Mouse (Mus musculus) mouse embryonic stem cell (cell line): ENCODE measurements around the gene Uaca.

Experiments used
- in situ Hi-C, 2 experiments: fragments of 300-500 bp; cut with MboI; formaldehyde crosslinking; loops; 1 replicate in 1 of 2; 3 replicates in 1 of 2; pipeline ENCODE4 v1.14.3; 2019 to 2020; ENCODE audit warnings: low sequenced_read_pairs in 2 of 2, low pct_unique_long_range_greater_than_20kb in 1 of 2, mixed read lengths in 1 of 2; ENCODE audit not compliant: unreplicated experiment in 1 of 2

Uaca gene

DNA sequence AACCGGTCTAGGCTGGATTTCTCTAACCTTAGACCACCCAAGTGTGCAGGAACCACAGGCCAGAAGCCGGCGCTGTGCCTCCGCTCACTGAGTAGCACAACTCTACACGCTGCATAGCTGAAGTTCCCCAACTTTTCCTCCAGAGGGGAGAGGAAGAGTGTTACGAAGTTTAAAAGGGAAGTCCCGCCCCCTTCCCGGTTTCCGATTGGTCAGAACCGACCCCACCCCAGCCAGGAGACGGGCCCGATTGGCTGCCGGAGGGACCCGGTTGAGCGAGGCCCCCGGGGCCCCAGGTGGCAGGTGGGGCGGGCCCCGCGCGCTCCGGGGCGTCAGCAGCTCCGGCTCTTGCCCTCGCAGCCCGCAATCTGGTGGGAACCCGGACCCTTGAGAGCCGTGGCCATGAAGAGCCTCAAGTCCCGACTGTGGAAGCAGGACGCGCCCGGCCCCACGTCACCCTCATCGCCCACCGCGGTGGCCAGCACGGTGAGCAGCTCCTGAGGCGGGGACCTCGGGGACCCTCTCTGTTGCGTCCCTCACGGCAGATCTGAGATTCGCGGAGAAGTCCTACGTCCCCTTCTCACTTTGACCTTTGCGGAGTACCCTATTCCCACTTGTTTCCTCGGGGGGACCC, at the start of gene Uaca:
Uaca (plus strand) TSS at position 333 of the 631 bp plus-strand sequence.
- in situ Hi-C loops = no loop called here

DNA sequence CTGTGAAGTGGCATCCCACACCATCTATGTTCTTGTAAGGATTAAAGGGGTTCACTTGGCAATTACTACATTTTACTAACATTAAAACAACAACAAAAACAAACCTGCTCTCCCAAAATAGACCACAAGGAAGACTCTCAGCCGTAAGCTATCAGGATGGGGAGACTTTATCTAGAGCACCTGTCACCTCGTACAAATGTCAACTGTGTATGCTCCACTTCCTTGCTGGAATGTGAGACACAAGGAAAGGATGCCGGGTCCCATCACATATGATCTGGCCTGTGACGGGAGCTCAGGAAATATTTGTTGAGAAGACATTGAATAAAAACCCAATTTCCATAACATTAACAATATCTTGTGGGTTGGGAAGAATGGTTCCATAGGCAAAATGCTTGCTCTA, 49.4 kb upstream of the Uaca start:
- in situ Hi-C loops = no loop called here

- in situ Hi-C loops = no loop called here
These were observed 47.8 kb upstream of the Uaca start for GRCm38 (mm10) chr9:60746561-60746960.

- in situ Hi-C loops = no loop called here
These were observed 46.7 kb upstream of the Uaca start for GRCm38 (mm10) chr9:60747672-60748071.

DNA sequence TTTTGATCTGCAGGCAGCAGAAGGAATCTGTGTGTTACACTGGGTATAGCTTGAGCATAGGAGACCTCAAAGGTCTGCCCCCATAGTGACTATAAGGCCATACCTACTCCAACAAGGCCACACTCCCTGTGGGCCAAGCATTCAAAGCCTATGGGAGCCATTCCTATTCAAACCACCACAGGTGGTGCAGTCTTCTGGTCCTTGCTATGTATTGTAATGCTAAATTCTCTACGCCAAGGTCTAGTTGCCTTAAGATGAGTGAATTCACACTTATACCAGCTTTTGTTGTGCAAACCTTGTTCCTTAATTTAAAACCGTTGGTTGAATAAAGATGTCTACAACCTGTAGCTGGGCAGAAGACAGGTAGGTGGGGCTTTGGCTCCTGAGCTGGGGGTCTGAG, 46.2 kb upstream of the Uaca start:
- in situ Hi-C loops = no loop called here

DNA sequence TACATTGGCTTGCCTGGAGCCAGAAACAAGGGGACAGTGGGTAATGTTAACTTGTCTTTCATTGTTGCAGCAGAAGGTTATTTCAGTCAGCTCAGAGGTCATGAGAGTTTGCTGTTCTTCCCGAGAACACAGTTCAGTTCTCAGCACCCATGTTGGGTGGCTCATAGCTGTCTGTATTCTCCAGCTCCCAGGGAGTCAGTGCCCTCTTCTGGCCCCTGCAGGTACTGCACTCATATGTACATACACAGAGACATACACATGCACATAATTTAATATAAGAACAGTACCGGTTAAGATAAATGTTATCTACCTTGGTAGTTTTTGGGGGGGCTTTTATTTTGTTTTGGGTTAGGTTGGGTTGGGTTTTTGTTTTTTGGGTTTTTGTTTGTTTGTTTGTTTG, 45.2 kb upstream of the Uaca start:
- in situ Hi-C loops = no loop called here

DNA sequence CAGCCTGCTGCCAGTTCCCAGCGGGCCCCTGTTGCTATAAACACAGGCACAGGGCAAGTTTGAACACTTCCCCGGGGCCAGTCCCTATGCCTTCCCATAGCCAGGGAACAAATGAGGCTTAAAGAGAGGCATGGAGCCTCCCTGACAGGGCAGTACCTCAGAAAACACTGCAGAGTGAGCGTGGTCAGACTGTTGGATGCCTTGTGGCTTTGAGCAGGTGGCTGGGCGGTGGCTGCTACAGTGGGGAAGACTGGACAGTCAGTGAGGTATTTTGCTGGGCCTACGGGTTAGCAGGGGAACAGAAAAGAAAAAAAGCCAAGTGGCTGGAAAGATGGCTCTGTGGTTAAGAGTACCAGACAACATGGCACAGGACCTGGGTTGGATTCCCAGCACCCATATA, 43.2 kb upstream of the Uaca start:
- in situ Hi-C loops = no loop called here

DNA sequence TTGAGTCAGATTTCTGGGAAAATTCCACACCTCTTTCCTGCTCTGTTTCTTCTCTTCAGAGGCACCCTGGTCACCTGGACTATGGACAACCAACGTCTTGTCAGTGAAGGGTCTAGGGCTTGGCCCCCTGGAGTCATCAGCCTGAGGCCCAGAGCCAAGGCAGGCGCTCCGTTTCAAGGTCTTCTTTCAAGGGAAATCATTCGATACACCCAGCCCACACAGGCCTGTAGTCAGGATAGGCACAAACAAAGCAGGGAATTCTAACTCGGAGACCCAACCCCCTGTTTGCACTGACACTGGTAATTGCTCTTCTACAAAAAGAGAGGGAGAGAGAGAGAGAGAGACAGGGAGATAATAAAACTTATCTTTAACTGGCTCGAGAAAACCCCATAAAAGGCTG, 42.4 kb upstream of the Uaca start:
- in situ Hi-C loops = no loop called here

- in situ Hi-C loops = no loop called here
These were observed 41.7 kb upstream of the Uaca start for GRCm38 (mm10) chr9:60752636-60753035.

DNA sequence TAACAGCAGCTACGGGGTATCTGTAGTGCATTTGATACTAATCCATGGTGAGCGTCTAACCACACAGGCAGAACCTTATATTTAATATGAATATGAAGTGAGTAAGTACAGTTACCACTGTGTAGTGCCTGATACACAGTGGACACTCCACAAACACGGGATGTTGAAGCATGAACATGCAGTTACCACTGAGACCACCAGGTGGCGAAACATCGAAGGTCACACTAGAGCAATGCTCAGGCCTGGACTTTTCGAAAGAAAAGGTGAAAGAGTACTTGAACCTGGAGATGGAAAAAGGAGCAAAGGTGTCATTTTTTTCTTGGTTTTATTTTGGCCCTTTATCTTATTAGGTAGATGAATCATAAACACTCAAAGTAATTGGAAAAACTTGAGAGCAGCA, 38.1 kb upstream of the Uaca start:
- in situ Hi-C loops = no loop called here

- in situ Hi-C loops = no loop called here
These were observed 37.2 kb upstream of the Uaca start for GRCm38 (mm10) chr9:60756866-60757740.

GRCm38 (mm10) chr9:60757817-60758216, 36.5 kb upstream of the Uaca start:
- in situ Hi-C loops = no loop called here

DNA sequence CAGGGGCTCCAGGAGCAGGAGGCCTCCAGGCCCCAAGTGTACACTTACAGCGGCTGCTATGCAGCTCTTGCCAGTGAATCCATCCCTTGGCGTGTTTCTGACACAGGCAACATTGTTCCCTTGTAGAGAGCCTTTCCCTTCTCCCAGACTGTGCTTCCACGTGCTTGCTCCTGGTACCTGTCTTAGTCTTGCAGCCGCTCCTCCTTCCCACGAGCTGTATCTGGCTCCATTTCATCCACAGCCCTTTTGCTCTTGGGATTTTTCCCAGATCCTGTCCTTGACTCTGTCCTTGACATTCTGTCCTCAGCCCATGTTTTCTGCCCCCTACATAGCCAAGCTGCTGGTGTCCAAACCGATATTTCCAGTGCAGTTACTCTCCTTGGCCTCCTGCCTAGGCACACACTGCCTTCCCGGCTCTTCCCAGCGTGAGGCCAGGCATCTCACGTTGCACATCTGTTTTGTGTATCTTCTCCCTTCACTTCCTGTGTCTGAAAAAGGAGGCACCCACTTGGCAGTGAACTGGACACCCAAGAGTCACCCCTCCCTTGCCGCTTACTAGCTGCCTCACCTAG, 34.8 kb upstream of the Uaca start:
- in situ Hi-C loops = no loop called here

- in situ Hi-C loops = no loop called here
These were observed 29.2 kb upstream of the Uaca start for GRCm38 (mm10) chr9:60765181-60765580.

- in situ Hi-C loops = no loop called here
These were observed 25.9 kb upstream of the Uaca start for GRCm38 (mm10) chr9:60768393-60768792.

DNA sequence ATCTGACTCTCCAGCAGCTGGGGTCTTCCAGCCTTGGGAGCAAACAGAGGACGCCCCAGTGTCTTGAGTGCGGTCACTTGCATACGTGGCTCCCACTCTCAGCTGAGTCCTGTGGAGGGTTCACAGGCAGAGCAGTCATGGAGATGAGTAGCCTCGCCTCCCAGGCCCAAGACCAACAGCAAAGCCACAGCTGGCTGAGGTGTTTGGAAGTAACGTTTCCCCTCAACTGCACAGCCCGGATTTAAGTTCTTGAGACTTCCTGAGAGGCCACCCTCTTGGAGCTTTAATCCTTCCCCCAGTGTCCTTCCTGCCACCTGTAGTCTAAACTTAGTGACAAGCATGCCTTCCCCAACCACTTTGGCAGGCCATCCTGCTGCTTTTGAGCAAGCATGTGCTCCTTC, 24.6 kb upstream of the Uaca start:
- in situ Hi-C loops = no loop called here

DNA sequence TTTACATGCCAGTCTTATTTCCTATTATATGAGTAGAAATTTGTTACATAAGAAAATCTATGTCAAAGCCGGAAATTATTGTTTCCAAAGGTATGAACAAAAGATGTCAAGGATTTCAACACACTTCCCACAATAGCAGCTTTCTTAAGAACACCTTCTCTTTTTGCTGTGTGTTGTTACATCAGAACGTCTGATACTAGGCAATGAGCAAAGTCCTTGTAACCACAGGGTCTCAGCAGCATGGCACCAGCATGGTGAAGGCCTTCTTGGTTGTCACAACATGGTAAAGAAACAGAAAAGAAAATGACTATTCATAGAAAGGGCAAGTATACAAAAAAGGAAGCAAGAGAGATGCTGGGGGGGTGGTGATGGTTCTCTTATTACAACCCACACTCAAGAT, 20.6 kb upstream of the Uaca start:
- in situ Hi-C loops = no loop called here

DNA sequence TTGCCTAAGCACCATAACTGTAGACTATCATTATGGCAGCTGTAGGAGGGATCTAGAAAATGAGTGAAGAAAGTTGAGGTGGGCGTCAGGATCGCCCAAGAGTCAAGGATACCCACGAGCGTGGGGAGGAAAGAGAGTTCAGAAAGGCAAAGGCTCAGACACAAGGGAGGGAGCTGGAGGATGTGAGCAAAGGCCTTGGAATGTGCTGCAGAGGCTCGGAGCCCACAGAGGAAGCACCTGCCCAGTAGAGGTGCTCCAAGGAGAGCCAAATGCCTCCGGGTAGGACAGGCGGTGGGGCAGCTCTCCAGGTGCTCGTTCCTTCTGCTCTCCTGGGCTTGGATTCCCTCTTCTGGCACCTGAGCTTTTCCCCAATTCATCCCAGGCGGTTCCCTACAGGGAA, 17.4 kb upstream of the Uaca start:
- in situ Hi-C loops = no loop called here

GRCm38 (mm10) chr9:60782057-60782789, 12.1 kb upstream of the Uaca start:
- in situ Hi-C loops = no loop called here
